Mouse (Mus musculus): ENCODE measurements at regions not wholly inside any gene's neighbourhood (a gene's known extent, or its start where the extent isn't known, plus 50 kb on each side); places are given as distances from the start of the nearest gene placed in this dataset.

DNA sequence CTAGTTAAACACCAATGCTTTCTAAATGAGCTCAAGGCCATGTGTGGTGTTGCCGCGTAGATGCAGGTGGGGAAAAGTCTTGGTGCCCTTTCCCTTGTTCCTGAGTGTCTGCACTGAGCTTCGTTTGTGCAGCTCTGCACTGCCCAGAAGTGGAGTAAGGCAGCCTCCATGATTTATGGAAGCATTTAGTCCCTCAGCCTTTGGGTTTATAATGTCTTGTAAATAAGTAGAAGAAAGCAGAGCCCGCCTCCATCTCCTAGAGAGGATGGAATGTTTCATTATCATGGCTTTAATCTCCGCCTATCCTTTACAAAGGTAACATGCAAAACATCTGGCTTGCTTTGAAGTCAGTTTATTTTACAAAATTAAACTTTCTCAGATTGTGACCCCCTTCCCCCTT, 105.5 kb upstream of the Ednra start:
- H3K27me3 ChIP-seq (ENCODE audit: insufficient read depth, low read length): no peaks in the 10 kb centered on the region
- no peaks in the 10 kb centered on the region for H3K36me3 ChIP-seq (ENCODE audit: insufficient read depth, low read length)
- TF ChIP-seq CTCF (conservative IDR thresholded peaks at IDR 0.05; ENCODE audit: low read length): no peak
- no peak for TF ChIP-seq POU5F1 (IDR thresholded peaks at IDR 0.05; ENCODE audit: borderline replicate concordance, low read length)
- TF ChIP-seq NANOG (IDR thresholded peaks at IDR 0.05; ENCODE audit: borderline replicate concordance, low read length): no peak
- no peaks in the 10 kb centered on the region for H3K4me1 ChIP-seq (replicated peaks; ENCODE audit: low read depth, low read length)
- no peak overlapping the region for H3K4me3 ChIP-seq (replicated peaks; ENCODE audit: low read length)
- H3K9me3 ChIP-seq (ENCODE audit: low read length): no peaks in the 10 kb centered on the region

DNA sequence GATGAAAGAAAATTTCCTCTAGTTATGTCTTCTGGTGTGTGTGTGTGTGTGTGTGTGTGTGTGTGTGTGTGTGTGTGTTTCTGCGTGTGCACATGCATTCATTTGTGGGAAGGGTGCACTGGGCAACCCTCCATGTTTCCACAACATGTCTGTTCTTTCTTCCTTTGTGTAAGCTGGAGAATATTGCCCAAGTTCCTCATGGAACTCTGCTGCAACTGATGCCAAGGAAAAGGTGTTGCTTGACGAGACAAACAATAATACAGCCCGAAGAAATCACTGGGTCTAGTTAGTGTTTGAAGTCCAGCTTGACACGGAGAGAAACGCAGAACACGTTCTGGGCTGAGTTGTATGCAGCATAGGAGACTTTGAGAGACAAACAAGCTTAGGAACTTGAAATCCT, 110.0 kb upstream of the Ednra start:
- TF ChIP-seq POU5F1 (IDR thresholded peaks at IDR 0.05; ENCODE audit: borderline replicate concordance, low read length) (no peak), CTCF (conservative IDR thresholded peaks at IDR 0.05; ENCODE audit: low read length) (no peak), NANOG (IDR thresholded peaks at IDR 0.05; ENCODE audit: borderline replicate concordance, low read length) (no peak)
- Histone ChIP-seq H3K27me3 (ENCODE audit: insufficient read depth, low read length) (no peaks in the 10 kb centered on the region), H3K9me3 (ENCODE audit: low read length) (no peaks in the 10 kb centered on the region), H3K36me3 (ENCODE audit: insufficient read depth, low read length) (no peaks in the 10 kb centered on the region), H3K4me3 (replicated peaks; ENCODE audit: low read length) (no peak overlapping the region), H3K4me1 (replicated peaks; ENCODE audit: low read depth, low read length) (no peaks in the 10 kb centered on the region)

DNA sequence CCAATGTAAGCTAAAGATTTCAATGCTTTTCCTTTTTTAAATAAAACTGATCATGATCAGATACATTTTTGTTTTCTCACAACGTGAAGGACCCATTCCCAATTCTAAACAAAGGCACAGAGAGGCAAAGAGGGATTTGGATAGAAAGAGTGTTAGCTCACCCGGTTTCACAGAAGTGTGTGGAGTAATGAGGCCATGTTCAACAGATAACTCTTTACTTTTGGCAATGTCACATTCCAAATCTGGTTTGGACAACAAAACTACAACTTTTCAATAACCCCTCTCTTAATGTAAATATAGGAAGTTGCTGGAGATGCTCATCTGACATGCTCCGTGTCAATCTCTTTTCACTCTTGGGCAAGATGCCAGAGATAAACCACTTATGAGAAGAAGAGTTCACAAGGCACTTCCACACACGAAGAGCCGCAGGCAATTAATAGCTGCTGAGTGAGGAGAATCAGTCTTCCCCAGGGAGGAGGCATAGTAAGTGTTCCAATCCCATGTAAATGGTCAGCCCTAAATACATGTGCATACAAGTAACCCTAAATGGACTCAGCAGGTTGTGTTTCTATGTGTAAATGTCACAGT, 112.7 kb upstream of the Ednra start:
- Histone ChIP-seq H3K27me3 (ENCODE audit: insufficient read depth, low read length) (no peaks in the 10 kb centered on the region), H3K4me1 (replicated peaks; ENCODE audit: low read depth, low read length) (no peaks in the 10 kb centered on the region), H3K9me3 (ENCODE audit: low read length) (peaks cover 3% of the 10 kb centered on the region; the same call in 1 of the 2 replicates), H3K36me3 (ENCODE audit: insufficient read depth, low read length) (no peaks in the 10 kb centered on the region), H3K4me3 (replicated peaks; ENCODE audit: low read length) (no peak overlapping the region)
- no peak for TF ChIP-seq CTCF (conservative IDR thresholded peaks at IDR 0.05; ENCODE audit: low read length)
- no peak for TF ChIP-seq POU5F1 (IDR thresholded peaks at IDR 0.05; ENCODE audit: borderline replicate concordance, low read length)
- no peak for TF ChIP-seq NANOG (IDR thresholded peaks at IDR 0.05; ENCODE audit: borderline replicate concordance, low read length)

DNA sequence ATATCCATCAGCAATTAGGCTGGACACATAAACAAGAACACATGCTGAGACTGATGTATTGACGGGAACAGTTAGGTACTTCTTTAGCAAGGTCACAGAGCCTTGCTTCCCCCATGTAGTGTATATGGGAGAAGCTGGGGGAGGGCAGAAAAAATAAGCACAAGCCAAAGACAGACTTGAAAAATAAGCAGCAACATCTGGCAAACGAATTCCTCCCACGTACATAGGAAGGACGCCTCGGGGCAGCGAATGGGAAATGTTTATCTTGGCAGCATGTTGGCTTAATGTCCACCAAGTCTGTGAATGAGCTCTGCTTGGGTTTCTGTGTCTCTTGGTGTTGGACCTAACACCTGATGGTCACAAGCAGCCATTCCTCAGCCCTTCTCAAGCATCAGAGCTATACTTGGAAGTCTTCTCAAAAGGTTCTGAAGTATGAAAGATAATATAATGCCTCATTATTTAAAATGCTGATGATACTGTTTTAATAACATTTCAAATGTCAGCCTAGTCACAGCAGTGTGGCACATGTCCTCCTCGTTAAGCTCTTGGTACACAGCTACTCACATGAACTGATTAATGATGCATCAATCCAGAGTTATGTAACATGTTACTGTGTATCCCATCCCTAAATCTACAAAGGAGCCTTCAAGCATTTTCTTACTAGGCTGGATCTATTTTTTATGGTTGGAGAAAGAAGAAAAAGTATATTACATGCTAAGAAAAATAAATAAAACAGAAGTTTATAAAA, 118.3 kb upstream of the Ednra start:
- no peaks in the 10 kb centered on the region for H3K36me3 ChIP-seq (ENCODE audit: insufficient read depth, low read length)
- no peak overlapping the region for H3K4me3 ChIP-seq (replicated peaks; ENCODE audit: low read length)
- no peaks in the 10 kb centered on the region for H3K27me3 ChIP-seq (ENCODE audit: insufficient read depth, low read length)
- no peak for TF ChIP-seq CTCF (conservative IDR thresholded peaks at IDR 0.05; ENCODE audit: low read length)
- H3K9me3 ChIP-seq (ENCODE audit: low read length): peaks cover 3% of the 10 kb centered on the region; the same call in 1 of the 2 replicates
- no peaks in the 10 kb centered on the region for H3K4me1 ChIP-seq (replicated peaks; ENCODE audit: low read depth, low read length)

DNA sequence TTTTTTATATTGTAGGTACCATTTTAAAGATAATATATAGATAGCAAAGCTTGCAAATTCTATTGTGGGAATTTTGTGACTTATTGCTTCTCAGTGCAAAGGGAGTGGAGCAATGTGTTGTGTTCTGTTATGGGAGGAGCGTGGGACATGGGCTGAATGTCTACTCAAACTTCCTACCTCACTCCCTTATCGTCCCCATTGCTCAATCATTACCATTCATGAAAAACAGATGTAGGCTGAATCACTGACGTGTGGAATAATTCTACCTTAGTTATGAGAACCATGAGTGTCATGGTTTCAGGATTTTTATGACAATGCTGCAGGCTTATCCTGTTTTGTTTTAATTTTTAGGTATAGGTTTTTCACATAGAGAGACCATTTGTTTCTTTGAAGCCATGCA, 119.0 kb upstream of the Ednra start:
- TF ChIP-seq NANOG (IDR thresholded peaks at IDR 0.05; ENCODE audit: borderline replicate concordance, low read length): no peak
- no peaks in the 10 kb centered on the region for H3K4me1 ChIP-seq (replicated peaks; ENCODE audit: low read depth, low read length)
- H3K36me3 ChIP-seq (ENCODE audit: insufficient read depth, low read length): no peaks in the 10 kb centered on the region
- H3K4me3 ChIP-seq (replicated peaks; ENCODE audit: low read length): no peak overlapping the region
- H3K9me3 ChIP-seq (ENCODE audit: low read length): peaks cover 3% of the 10 kb centered on the region; the same call in 1 of the 2 replicates
- H3K27me3 ChIP-seq (ENCODE audit: insufficient read depth, low read length): no peaks in the 10 kb centered on the region

DNA sequence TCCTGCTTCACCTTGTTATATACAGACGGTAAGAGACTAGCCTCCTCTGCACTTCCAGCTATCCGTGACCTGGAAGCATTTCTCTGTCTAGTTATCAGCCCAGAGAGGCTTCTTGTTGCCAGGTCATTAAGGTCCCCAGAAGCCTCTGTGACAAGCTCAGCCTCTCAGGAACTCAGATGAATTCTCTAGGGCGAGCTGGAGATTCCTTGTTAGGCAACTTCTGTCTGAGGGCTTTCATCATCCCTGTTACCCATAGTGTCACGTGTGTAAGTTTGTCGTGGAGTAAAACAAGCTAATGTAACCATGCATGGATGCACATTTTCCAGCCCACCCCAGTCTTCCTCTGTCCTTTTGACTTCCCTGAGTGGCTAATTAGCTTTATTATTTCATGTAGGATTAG, 126.3 kb upstream of the Ednra start:
- Histone ChIP-seq H3K36me3 (ENCODE audit: insufficient read depth, low read length) (no peaks in the 10 kb centered on the region), H3K9me3 (ENCODE audit: low read length) (no peaks in the 10 kb centered on the region; the same call in 1 of the 2 replicates), H3K27me3 (ENCODE audit: insufficient read depth, low read length) (no peaks in the 10 kb centered on the region), H3K4me1 (replicated peaks; ENCODE audit: low read depth, low read length) (0 out of 2 replicates have a peak, but pooled peaks cover 4% of the 10 kb centered on the region), H3K4me3 (replicated peaks; ENCODE audit: low read length) (no peak overlapping the region)
- TF ChIP-seq POU5F1 (IDR thresholded peaks at IDR 0.05; ENCODE audit: borderline replicate concordance, low read length) (no peak), CTCF (conservative IDR thresholded peaks at IDR 0.05; ENCODE audit: low read length) (no peak), NANOG (IDR thresholded peaks at IDR 0.05; ENCODE audit: borderline replicate concordance, low read length) (no peak)

DNA sequence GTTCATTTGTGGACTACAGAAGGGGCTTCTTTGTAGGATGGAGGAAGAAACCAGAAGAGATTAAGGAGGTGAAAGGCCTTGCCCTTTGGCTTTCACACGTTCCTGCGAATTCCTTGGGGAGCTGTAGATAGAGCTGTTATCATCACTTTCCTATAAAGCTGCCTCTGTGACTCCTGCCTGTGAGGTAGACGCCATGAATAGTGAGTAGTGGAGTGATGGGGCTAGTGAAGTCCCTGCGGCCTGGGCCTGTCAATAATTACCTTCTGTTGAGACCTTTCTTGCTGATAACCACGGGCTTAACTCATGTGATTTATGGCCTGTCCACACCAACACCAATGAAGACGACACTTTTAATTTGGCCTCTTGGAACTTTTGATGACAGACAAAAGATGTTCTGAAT, 146.0 kb upstream of the Ednra start:
- TF ChIP-seq POU5F1 (IDR thresholded peaks at IDR 0.05; ENCODE audit: borderline replicate concordance, low read length) (no peak), CTCF (conservative IDR thresholded peaks at IDR 0.05; ENCODE audit: low read length) (no peak), NANOG (IDR thresholded peaks at IDR 0.05; ENCODE audit: borderline replicate concordance, low read length) (no peak)
- no peak overlapping the region for H3K4me3 ChIP-seq (replicated peaks; ENCODE audit: low read length)

DNA sequence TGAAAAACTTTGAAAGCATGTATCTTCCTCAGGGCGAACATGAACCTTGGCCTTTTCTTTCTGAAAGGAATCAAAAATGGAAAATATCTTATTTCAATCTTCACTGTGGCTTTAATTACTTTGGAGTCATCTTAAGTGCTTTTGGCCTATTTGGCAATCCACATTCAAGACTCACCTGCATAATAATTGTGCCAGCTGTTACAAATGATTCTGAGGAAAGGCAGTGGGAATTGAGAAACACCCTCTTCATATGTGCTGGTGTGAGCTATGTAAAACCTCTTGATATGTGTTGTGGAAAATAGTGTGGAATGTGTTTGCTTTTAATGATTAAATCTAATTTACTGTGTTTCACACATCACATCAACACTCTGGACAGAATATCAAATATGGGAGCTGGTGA, 148.5 kb upstream of the Ednra start:
- no peak for TF ChIP-seq CTCF (conservative IDR thresholded peaks at IDR 0.05; ENCODE audit: low read length)
- TF ChIP-seq NANOG (IDR thresholded peaks at IDR 0.05; ENCODE audit: borderline replicate concordance, low read length): no peak
- TF ChIP-seq POU5F1 (IDR thresholded peaks at IDR 0.05; ENCODE audit: borderline replicate concordance, low read length): no peak
- H3K27me3 ChIP-seq (ENCODE audit: insufficient read depth, low read length): no peaks in the 10 kb centered on the region
- no peaks in the 10 kb centered on the region for H3K9me3 ChIP-seq (ENCODE audit: low read length)
- H3K4me3 ChIP-seq (replicated peaks; ENCODE audit: low read length): no peak overlapping the region
- no peaks in the 10 kb centered on the region for H3K4me1 ChIP-seq (replicated peaks; ENCODE audit: low read depth, low read length)
- no peaks in the 10 kb centered on the region for H3K36me3 ChIP-seq (ENCODE audit: insufficient read depth, low read length)

More for the DNA sequence above, 146.0 kb upstream of the Ednra start:
- Histone ChIP-seq H3K36me3 (ENCODE audit: insufficient read depth, low read length) (no peaks in the 10 kb centered on the region), H3K9me3 (ENCODE audit: low read length) (no peaks in the 10 kb centered on the region), H3K27me3 (ENCODE audit: insufficient read depth, low read length) (no peaks in the 10 kb centered on the region), H3K4me1 (replicated peaks; ENCODE audit: low read depth, low read length) (no peaks in the 10 kb centered on the region)

DNA sequence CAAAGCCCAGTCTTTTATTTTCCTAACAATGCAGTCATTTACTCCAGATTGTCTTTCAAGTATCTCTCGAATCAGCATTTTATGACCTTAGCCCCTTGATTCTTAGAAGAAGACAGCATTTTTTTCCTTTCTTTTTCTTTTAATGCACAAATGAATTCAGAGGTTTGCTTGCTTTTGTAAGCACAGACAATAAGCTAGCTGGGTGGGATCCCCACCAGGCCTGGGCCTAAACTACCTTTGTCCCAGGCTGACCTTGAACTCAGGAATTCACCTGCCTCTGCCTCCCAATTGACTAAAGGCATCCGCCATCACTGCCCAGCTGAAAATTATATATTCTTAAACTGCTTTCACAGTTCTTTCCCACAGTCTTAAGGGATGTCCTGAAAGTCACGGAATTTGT, 195.5 kb upstream of the Ednra start:
- H3K27me3 ChIP-seq (ENCODE audit: insufficient read depth, low read length): no peaks in the 10 kb centered on the region
- H3K9me3 ChIP-seq (ENCODE audit: low read length): peaks cover 29% of the 10 kb centered on the region
- H3K4me3 ChIP-seq (replicated peaks; ENCODE audit: low read length): no peak overlapping the region
- no peaks in the 10 kb centered on the region for H3K36me3 ChIP-seq (ENCODE audit: insufficient read depth, low read length)
- TF ChIP-seq NANOG (IDR thresholded peaks at IDR 0.05; ENCODE audit: borderline replicate concordance, low read length) (no peak), CTCF (conservative IDR thresholded peaks at IDR 0.05; ENCODE audit: low read length) (no peak), POU5F1 (IDR thresholded peaks at IDR 0.05; ENCODE audit: borderline replicate concordance, low read length) (no peak)
- no peaks in the 10 kb centered on the region for H3K4me1 ChIP-seq (replicated peaks; ENCODE audit: low read depth, low read length)

Data from E14TG2a.4 (cell line).